Mouse (Mus musculus) v-Abl transformed pro-B cells (cell line): ENCODE measurements around the gene 2410137M14Rik.

ENCODE experiments used
- in situ Hi-C, 2 experiments: fragments of 400-800 bp; cut with MboI; formaldehyde crosslinking; loops; one replicate each; pipeline ENCODE4 v1.15.1; 2025; ENCODE audit not compliant: unreplicated experiment in 2 of 2

2410137M14Rik gene

GRCm38 (mm10) chr17:36995448-36995847 is 14.4 kb upstream of the 2410137M14Rik start:
- in situ Hi-C loops, result loop anchor here in 1 of 2 experiments (5.0 to 10.0 kb wide), 2 partner anchors 78 to 209 kb away; partner anchors contain the start of gene Olfr94

DNA sequence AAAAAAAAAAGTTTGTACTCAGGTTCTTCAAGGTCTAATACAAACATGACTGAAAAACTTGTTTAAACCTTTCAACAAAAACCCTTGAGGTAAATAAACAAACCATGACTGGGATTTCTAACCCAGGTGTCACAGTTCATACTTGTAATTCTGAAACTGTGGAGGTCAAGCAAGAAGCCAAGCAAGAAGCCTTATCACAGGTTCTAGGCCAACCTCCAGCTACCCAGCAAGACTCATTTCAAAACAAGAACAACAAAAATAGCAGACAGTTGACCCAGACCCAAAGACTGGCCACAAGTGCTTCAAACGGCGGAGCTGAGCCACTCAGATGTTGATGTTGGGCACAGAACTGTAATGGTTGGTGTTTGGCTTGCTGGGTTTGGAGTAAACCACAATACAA is 13.5 kb upstream of the 2410137M14Rik start:
- in situ Hi-C loops, result loop anchor here (5.0 to 10.0 kb wide), 2 partner anchors 77 to 210 kb away; partner anchors contain the start of gene Olfr94 (in 1 of the 2)

- in situ Hi-C loops, result loop anchor here (5.0 to 10.0 kb wide), 2 partner anchors 77 to 211 kb away; partner anchors contain the start of gene Olfr94 (in 1 of the 2)
Observed at GRCm38 (mm10) chr17:36993770-36994325, 12.8 kb upstream of the 2410137M14Rik start.

- in situ Hi-C loops, result loop anchor here (5.0 to 10.0 kb wide), 2 partner anchors 75 to 212 kb away; partner anchors contain the start of gene Olfr94 (in 1 of the 2)
Observed at GRCm38 (mm10) chr17:36992336-36993104, 11.5 kb upstream of the 2410137M14Rik start.

DNA sequence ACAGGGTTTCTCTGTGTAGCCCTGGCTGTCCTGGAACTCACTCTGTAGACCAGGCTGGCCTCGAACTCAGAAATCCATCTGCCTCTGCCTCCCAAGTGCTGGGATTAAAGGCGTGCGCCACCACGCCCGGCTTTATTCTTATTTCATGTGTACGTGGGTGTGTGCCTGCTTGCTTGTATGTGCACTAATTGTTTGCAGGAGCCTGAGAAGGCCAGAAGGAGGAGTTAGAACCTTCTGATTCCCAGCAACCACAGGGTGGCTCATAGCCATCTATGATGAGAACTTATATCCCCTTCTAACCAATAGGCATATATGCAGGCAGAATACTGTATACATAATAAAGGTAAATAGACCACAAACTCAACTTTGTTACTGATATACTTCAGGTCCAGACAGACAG is 9.6 kb upstream of the 2410137M14Rik start:
- in situ Hi-C loops, result loop anchor here (5.0 to 10.0 kb wide), 2 partner anchors 73 to 214 kb away; partner anchors contain the start of gene Olfr94 (in 1 of the 2)

GRCm38 (mm10) chr17:36989437-36989836 is 8.4 kb upstream of the 2410137M14Rik start, which contains the start of gene H2-M5:
TSS of gene H2-M5 (minus strand) at chr17:36989537.
- in situ Hi-C loops, result no loop called here

GRCm38 (mm10) chr17:36988475-36988874 is 7.4 kb upstream of the 2410137M14Rik start:
- in situ Hi-C loops, result no loop called here

- in situ Hi-C loops, result no loop called here
Observed at GRCm38 (mm10) chr17:36982253-36983155, 1.5 kb upstream of the 2410137M14Rik start.

GRCm38 (mm10) chr17:36981845-36982244 is 808 bp upstream of the 2410137M14Rik start:
- in situ Hi-C loops, result no loop called here

- in situ Hi-C loops, result loop anchor here in 1 of 2 experiments (25.0 kb wide), 1 partner anchor 1011 kb away; the partner anchor contains the start of gene Abcf1
Observed at GRCm38 (mm10) chr17:36973271-36973787, 7.7 kb downstream of the 2410137M14Rik start.

DNA sequence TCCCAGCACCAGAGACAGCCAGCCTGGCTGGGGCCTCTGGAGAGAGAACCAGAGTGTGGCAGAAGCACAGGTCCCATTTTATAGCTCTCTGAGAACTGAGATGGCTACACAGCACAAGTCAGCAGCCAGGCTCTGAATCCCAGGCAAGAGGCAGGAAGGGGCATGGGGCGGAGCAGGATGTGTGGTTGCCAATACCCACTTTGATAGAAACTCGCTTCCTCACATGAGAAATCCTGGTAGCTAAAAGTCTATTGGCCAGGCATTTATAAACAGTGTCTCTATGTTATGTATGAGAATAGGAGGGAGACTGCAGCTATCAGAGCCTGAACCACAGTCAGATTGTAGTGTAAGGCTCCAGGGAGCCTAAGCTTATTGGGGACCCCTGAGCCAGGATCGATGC is 8.2 kb downstream of the 2410137M14Rik start:
- in situ Hi-C loops, result loop anchor here in 1 of 2 experiments (25.0 kb wide), 1 partner anchor 1010 kb away; the partner anchor contains the start of gene Abcf1

DNA sequence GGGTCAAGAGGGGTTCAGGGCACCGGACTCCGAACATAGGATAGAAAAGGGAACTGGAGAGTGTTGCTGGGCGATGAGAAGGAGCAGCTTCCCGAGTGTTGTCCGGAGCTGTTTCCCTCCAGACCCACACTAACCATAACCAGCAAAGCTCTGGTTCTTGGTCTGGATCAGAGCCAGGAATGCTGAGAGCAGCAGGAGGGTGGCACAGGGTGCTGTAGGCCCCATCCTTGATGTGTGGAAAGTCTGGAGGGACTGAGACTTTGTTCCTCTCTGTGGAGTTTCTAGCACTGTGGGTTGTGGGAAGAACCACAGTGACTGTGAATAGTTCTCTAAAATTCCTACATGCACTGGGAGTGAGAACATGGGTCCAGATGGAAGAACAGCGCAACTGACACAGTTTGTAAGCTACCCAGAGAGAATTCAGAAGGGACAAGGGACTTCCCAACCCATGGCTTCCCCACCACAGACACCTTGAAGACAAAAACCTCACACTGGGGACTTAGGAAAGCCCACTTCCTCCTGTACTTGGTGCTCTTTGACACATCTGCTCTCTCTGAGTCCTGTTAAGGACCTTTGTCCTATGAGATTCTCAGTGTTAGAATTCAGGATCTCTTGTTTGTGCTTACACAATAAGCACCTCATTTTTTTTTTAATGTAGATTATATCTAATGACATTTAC is 9.7 kb downstream of the 2410137M14Rik start:
- in situ Hi-C loops, result loop anchor here in 1 of 2 experiments (25.0 kb wide), 1 partner anchor 1009 kb away; the partner anchor contains the start of gene Abcf1

GRCm38 (mm10) chr17:36970316-36970890 is 10.6 kb downstream of the 2410137M14Rik start:
- in situ Hi-C loops, result loop anchor here in 1 of 2 experiments (25.0 kb wide), 1 partner anchor 1008 kb away; the partner anchor contains the start of gene Abcf1

- in situ Hi-C loops, result loop anchor here in 1 of 2 experiments (25.0 kb wide), 1 partner anchor 1005 kb away; the partner anchor contains the start of gene Abcf1
Observed at GRCm38 (mm10) chr17:36966875-36967274, 14.2 kb downstream of the 2410137M14Rik start.

GRCm38 (mm10) chr17:36961125-36961524 is 19.9 kb downstream of the 2410137M14Rik start:
- in situ Hi-C loops, result loop anchor here in 1 of 2 experiments (25.0 kb wide), 1 partner anchor 999 kb away; the partner anchor contains the start of gene Abcf1

DNA sequence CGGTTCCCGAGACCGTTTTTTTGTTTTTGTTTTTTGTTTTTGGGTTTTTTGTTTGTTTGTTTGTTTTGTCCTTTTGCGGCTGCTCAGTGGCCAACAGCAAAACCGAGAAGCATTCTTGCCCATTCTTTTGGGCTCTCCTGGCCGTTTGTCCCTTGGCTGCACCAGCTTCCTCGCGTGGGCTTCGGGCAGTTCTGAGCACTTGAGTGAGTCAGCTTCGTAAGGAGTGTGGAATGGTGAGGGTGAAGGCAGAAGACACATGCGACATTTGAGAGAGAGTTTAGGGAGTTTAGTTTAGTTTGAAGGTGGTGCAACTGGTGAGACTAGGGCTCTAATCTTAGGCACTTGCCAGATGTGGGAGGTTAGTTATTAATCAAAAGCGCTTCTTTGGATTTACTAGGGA is 22.2 kb downstream of the 2410137M14Rik start:
- in situ Hi-C loops, result loop anchor here in 1 of 2 experiments (25.0 kb wide), 1 partner anchor 997 kb away; the partner anchor contains the start of gene Abcf1

DNA sequence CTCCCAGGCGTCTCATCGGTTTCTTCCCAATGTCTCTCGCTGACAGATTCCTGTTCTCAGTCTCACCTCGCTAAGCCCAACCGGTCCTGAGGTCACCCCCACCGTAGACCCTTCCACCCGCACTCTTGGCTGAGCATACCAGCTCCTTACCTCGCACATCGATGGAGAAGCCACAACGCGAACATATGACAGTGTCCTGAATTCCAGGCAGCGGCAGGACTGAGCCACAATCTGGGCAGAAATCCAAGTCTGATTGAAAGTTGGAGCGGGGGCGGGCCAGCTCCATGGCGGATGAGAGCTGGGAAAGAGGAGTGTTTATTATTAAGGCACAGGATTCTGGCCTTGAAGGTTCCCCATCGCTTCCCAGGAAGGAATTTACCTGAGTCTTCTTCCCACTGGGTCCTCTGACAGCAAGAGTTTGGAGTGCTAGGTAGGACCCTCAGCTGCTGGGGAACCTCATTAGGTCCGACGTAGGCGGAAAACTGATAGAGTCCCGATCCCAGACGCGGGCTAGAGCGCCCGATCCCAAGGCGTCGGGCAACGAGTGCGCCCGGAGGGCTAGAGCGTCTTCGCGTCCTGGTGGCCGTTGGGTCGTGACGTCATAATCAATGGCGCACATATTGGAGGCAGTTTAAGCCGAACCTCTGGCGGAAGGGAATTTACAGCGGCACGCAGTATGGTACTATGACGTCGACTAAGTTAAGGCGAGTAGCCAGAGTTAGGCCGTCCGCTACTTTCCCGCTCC is 22.9 kb downstream of the 2410137M14Rik start, which contains the start of the genes Znrd1 and Znrd1as:
TSS of gene Znrd1 (minus strand) at position 561 of the 745 bp plus-strand sequence.
TSS of gene Znrd1as (plus strand) at position 594 of the 745 bp plus-strand sequence.
- in situ Hi-C loops, result loop anchor here in 1 of 2 experiments (25.0 kb wide), 1 partner anchor 996 kb away; the partner anchor contains the start of gene Abcf1
